Mouse (Mus musculus): ENCODE measurements around the gene Cabp1.
"Not testable (repeated sequence)": the region's sequence is repeated elsewhere in the genome, so short reads cannot be mapped to it uniquely, and the experiment has no call there.

Gene Cabp1

DNA sequence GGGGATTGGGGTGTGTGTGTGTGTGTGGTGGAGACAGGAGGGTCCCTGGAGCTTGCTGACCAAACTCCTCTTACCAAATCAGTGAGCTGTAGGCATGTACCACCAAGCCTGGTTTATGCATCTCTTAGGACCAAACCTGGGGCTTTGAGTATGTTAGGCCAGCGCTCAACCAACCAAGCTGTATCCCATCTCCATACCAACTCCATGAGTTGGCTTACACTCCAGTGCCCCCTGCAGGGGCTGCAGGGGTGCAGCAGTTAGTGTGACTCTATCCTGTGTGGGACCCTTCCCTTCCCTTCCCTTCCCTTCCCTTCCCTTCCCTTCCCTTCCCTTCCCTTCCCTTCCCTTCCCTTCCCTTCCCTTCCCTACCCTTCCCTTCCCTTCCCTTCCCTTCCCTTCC lies 19.6 kb downstream of the Cabp1 start:
- DNase-seq (ENCODE audit: low read depth, low spot score), result no peak

DNA sequence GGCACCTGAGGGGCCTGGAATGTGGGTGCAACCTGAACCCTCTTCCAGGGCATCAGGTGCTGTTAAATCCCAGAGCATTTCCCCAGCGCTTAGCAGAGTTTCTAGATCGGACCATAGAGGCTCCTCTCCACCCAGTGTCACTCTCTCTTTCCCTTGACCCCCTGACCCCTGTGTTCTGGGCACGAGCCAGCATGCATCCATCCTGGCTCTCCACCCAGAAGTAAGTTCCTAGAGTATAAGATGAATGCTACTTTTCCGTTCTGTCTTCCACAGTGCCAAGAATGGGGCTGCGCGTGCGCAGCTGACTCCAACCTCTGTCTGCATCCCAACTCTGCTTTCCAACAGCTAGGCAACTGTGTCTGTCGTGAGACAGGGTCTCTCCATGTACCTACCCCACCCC lies 24.0 kb downstream of the Cabp1 start:
- DNase-seq (ENCODE audit: low read depth, low spot score), result no peak

DNA sequence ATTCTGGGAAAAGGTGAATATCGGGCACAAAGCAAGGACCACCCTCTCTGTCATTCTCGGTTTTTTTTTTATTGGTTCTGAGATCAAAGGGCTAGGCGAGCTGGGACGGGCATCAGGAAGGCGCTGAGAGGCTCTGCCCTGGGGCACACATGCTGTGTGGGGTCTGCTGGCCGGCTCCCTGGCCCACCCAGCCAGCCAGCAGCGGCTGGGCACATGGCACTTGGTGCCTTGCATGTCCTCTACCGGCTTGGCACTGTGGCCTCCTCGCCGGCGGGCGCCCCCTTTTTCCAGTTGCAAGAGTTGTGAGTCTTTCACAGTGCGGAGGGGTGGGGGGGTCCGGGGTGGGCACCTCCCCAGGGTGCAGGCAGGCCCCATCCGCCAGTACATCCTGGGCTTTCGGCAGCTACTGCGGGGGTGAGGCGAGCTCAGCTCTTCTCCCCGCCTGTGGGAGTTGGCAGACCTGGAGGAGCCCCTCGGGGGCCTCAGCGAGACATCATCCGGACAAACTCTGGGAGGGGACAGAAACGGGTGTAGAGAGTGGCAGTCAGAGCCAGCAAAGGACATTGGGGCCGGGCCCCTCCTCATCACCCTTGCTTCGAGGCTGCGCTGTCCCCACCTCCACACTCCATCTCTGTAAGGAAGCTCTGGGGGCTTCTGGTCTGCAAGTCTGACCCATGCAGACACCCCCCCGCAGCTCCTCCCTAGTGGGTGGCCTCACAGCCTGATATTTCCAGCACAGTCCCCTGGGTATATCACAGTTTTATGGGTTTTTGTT lies 25.4 kb downstream of the Cabp1 start:
- no peak for DNase-seq (ENCODE audit: low read depth, low spot score)

DNA sequence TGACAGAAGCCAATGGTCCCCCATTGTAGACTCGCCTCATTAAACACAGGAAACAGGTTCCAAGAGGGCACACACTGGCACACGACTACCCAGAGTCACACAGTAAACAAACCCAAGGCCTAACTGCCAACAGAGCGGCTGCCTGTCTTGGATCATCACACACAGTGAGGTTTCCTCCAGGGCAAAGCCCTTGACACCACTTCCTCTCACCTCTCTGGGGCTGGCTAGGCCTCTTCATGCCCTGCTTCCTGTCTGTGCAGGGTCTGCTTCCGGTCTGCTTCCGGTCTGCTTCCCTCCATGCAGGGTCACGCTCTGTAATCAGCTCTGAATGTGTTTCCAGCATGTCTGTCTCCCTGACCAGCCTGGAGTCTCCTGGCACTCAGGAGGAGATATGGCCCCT lies 26.8 kb downstream of the Cabp1 start:
- DNase-seq (ENCODE audit: low read depth, low spot score), result no peak

DNA sequence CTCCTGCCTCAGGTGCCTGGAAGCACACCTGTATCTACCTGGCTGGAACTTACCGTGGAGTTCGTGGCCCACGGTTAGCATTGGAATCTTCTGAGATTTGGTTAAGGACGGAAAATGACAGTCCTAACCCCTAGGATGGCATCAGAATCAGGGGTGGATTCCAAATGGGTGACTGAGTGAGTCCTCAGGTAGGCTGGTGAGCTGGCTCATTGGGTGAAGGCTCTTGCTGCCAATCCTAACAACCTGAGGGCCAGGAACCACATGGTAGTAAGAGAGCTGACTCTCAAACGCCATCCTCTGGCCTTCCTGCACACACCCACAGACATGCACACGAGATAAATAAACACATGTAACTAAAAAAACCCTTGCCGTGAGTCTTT lies 27.4 kb downstream of the Cabp1 start:
- no peak for DNase-seq (ENCODE audit: low read depth, low spot score)

DNA sequence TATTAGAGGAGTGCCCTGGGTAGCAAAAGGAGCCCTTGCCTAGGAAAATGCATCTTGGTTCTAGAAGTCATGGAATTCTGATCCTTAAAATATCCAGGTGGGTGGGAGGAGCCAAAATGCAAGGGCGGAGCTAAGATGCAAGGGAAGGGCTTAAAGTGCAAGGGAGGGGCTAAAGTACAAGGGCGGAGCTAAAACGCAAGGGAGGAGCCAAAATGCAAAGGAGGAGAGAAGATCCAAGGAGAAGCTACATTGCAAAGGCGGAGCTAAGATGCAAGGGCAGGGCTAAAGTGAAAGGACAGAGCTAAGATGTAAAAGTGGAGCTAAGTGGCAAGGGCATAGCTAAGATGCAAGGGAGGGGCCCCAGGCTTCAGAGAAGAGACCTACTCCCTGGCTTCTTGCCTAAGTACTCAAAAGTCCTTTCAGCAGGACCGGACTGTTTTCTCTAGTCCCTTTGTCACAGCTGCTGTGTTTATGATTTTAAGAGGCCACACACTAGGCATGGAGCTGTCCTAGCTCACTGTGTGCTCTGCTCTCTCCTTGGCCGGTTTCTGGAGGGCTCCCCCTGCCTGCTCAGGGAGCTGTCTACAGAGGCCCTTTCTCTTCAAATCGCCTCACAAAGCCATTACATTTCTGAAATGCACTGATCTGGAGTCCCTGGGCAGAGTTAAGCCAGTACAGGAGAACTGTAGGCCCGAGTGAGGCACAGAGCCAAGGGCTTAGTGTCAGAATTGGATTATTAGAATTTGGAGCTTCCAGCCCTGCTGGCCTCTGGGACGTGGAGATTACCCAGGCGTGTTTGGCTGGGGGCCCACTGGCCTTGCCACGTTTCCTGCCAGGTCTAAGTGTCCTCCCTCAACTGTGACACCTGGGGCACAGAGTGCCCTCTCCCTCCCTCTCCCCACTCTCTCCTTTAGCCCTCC lies 28.0 kb downstream of the Cabp1 start:
- no peak for DNase-seq (ENCODE audit: low read depth, low spot score)

DNA sequence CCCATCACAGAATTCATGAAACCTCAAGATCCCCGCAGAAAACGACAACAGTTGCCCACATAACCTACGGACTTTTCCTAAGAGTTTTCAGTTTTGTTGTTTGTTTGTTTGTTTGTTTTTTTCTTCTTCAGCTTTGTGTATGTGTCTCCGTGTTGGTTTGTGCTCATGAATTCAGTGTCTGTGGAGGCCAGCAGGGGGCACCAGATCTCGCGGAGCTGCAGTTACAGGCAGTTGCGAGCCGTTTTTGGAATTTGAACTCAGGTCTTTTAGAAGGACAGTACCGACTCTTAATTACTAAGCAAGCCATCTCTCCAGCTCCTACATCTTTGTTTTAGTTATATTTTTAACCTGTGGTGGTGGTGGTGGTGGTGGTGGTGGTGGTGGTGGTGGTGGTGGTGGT lies 28.8 kb downstream of the Cabp1 start:
- DNase-seq (ENCODE audit: low read depth, low spot score), result no peak

DNA sequence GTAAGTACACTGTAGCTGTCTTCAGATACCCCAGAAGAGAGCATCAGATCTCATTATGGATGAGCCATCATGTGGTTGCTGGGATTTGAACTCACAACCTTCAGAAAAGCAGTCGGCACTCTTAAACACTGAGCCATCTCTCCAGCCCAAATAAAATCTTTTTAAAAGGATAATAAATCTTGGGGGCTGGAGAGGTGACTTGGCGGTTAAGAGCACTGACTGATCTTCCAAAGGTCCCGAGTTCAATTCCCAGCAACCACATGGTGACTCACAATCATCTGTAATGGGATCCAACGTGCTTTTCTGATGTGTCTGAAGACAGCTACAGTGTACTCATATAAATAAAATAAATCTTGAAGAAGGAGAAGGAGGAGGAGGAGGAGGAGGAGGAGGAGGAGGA lies 29.7 kb downstream of the Cabp1 start:
- peak; percentile 67 for DNase-seq (ENCODE audit: low read depth, low spot score)

DNA sequence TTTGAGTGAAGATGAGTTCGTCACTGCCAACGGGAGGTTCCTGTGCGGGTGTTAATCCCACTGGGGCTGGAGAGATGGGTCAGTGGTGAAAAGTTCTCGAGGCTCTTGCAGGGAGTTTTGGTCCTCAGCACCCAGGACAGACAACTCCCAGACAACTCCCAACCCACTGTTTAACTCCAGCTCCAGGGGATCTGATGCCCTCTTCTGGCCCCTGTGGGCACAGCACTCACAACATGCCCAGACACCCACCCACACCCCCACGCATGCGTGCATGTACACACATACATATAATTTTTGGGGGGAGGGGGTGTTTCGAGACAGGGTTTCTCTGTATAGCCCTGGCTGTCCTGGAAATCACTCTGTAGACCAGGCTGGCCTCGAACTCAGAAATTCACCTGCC lies 30.6 kb downstream of the Cabp1 start:
- DNase-seq (ENCODE audit: low read depth, low spot score), result no peak

DNA sequence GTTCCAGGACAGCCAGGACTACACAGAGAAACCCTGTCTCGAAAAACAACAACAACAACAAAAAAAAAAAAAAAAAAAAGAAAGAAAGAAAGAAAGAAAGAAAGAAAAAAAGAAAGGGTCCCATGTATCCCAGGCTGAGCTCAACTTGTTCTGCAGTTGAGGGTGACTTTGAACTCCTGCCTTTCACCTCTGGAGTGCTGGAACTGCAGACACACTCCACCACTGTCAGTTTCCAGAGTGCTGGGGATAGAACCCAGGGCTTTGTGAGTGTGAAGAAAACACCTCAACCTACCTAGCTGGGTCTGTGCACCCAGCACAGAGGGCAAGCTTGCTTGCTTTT lies 32.3 kb downstream of the Cabp1 start:
- DNase-seq (ENCODE audit: low read depth, low spot score), result not testable (repeated sequence)

DNA sequence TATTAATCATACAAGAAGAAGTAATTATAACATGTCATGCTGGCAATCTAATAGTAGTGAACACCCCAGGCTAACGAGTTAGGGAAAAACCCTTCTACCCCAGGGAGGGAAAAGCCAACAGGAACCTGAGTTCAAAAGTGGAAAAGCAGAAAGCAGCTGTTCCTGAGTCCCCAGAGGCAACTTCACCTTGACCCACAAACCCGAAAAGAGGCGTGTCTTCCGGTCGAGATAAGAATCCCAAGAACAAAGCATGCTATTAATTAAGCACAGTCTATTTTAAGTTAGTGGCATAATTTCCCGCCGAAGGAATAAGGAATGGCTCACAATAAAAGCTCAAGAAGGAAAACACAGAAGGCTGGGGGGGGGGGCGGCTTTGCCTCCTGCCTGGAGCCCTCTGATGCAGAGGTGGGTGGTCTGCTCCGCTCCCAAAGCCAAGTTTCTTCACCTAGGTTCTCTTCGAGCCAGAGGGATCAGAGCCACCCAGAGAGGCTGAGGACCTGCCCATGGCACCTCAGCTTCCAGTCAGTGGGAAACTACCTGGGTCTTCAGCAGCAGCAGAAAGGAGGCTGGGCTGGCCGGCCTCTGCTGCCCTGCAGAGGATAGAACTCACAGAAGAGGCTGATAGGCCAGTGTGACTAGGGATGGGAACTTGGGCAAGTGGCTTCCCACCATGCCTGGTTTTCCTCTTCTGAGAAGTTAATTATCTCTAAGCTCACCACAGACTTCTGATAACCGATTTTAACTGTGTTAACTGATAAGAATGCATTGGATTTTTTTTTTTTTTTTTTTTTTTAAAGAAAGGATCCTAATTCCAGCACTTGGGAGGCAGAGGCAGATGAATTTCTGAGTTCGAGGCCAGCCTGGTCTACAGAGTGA lies 32.9 kb downstream of the Cabp1 start:
- no peak for DNase-seq (ENCODE audit: low read depth, low spot score)

DNA sequence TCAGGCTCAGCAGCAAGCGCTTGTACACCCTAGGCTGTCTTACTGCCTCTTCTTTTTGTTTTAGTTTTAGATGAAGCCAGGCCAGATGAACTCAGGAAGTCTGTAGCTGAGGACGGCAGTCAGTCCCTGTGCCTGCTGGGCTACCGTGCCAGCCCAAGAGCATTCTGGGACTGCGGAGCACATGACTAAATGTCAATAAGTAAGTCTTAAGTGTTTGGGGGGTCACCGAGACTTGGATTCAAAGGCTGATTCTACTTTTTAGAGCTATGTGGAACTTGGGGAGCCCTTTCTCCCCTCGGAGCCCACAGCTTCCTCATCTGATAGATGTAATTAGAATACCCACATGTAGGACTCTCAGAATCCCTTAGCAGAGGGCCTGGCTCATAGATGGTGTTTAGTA lies 33.5 kb downstream of the Cabp1 start:
- no peak for DNase-seq (ENCODE audit: low read depth, low spot score)

DNA sequence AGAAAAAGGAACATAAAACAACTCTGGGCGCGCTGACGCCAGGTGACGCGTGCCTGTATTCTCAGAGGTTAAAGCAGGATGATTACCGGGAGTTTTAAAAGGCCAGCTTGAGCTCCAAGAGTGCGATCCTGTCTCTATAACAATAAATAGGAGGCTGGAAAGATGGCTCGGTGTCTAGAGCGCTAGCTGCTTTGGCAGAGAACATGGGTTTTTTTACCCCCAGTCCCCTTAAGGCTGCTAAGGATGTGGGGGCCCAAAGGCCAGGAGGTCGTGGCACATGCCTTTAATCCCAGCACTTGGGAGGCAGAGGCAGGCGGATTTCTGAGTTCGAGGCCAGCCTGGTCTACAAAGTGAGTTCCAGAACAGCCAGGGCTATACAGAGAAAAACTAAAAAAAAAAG lies 35.0 kb downstream of the Cabp1 start:
- no peak for DNase-seq (ENCODE audit: low read depth, low spot score)

DNA sequence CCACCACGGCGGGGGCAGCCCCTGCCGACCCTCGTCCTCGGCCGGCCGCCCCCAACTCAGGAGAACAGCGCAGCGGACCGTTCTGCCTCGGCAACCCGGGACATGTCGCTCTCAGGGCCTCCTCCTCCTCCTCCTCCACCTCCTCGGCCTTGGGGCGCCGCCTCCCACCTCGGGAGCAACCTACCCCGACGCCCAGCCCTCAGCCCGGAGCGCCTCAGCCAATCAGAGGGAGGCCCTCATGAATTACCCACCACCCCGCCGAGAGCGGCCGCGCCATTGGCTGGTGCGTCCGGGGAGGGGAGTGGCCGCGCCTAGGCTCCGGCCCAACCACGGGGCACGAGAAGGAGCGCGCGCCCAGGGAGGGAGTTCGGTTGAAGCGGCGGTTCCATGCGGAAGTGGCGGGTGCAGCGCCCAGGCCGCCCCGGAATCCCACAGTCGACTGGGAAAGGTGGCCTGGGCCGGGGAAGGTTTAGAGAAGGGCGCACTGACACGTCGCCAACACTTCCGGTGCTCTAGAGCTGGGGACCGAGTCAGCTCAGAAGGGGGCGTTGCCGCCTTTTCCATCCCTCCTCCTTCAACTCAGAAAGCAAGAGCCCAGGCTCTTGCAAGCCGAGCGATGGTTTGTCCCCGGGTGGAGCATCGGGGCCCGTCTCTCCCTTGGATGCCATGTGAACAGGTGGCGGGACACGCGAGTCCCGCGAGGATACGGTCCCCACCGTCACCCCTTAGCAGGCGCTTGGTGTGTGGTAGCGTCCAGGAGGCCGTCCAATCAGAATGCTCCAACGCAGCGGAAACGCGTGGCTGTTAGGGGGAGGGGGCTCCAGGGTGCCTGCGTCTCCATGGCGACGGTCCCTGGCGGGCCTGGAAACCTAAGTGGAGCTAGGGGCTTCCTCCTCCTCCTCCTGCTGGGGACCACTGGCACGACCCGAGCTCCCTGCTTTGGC lies 35.9 kb downstream of the Cabp1 start, which contains the start of gene Mlec:
TSS of gene Mlec (minus strand) at position 140 of the 944 bp plus-strand sequence.
- peak; percentile 98 for DNase-seq (ENCODE audit: low read depth, low spot score)

DNA sequence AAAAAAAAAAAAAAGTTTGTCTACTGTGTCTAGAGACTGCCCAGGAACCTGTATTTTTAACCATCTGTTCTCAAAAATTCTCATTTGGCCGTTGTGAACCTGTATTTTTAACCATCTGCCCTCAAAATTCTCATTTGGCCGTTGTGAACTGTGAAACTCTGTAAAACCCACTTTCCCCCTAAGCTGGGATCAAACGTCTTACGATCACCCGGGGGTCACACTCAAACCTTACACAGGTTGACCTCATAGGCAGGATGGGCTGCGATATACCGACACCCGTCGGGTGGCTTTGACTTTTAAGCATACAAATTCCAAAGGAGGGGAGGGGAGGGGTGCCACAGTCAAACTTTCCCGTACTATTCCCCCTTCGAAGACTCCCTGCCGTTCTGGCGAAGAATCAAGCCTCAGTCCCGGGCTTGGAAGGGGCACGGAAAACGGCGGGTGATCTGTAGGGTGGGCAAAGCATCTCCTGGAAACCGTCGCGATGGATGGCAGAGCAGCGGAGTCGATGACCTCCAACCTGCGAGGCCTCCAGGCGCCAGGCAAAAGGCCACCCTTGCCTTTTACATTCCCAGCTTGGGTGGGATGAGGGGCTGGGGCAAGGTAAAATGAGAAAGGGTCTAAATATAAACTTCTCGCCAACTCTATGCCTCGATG lies 37.1 kb downstream of the Cabp1 start:
- peak; percentile 67 for DNase-seq (ENCODE audit: low read depth, low spot score)

DNA sequence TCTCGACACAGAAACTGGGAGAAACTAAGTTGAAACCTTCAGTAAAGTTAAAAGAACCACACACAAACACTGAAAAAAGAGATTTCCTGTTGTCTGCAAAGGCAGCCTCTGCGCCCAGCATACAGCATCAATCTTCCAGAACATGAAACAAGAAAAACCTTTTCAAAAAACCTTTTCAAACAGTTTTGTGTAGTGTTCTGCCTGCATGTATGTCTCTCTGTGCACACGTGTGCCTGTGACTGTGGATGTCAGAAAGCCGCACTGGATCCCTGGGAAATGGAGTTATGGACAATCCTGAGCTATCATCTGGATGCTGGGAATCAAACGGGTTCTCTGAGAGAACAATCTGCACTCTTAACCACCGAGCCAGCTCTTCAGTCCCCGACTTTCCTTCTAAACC lies 37.8 kb downstream of the Cabp1 start:
- DNase-seq (ENCODE audit: low read depth, low spot score), result no peak

DNA sequence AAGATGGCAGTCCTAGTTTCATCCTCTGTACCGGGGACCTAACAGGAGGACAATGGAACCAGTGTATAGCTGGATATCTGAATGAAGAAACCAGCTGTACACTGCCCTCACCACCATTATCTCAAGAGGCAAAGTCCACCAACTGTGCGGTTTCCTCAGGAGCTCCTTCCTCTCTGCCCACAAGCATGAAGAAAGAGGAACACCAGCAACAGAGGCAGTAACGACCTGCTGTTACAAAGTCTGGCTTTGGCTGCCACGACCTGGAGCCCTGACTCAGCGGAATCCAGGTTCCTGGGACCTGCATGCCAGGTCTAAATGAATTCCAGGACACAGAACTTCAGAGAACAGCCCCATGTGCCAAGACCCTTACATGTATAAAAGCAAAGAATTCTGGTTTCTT lies 38.4 kb downstream of the Cabp1 start:
- peak; percentile 61 for DNase-seq (ENCODE audit: low read depth, low spot score)

DNA sequence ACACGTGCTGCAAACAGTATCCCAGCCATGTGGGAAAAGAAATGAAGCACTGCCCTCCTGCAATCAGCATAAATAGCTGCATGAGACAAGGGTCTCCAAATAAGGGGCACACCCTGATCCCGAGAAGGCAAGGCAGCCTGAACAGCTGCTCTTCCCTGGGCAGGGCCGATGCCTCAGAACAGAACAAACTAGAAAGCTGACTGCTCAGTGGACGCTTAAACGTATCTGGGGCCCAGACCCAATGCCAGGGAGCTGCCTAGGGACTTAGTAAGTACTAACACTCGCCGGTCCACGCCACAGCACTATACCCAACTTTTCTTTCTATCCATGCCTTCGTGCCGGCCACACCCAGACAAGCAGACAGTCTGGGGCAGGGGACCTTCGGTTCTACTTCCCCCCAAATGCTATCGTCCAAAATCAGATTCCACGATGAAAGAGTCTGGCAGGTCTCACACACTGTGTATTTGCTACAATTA lies 39.0 kb downstream of the Cabp1 start:
- no peak for DNase-seq (ENCODE audit: low read depth, low spot score)

DNA sequence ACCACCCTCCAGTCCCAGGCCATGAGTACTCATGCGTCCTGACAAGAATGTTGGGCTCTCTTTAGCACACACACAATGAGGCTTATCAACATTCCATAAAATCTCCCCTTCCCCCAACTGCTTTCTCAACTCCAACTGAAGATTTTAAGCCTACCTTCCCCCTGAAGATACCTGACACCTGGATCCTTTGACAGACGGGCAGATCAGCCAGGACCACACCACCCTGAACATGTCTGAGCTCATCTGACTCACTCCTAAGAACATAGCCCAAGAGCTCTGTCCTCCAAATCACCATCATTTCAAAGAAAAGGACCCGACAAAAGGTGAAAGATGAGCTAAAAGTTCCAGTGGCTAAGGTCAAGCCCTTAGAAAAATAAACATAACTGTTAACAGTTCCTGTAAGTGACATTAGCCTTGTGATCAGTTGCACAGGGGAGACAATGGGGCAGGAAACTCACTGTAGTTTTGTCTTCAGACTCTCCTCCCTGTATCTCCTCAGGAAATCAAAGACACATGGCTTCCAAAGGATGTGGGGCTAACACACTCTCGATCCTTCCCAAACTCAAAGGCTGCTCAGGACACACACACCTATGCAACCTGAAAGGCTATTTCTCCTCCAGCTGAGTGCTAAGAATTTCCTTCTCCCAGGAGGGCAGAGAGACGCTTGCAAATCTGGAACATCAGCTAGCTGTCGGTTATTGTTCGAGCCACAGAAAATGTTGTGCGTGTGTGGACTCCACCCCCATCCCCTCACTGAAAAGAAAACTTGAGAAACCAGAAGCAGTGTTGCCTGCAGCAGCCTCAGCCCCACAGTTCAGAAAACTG lies 41.8 kb downstream of the Cabp1 start:
- DNase-seq (ENCODE audit: low read depth, low spot score), result no peak
